29 mouse cellular contexts compared by ENCODE assay signal in genomic region chr17:12910391-12910790, GRCm38 (mm10). TPM values are rescaled to one million over a fixed set of nuclear protein-coding genes. Genes with fewer than 3 reads are reported as not detected.
A peak's percentile ranks its signal among the peaks of the same experiment; 100 is the strongest.
DNase-seq lines count a peak whose midpoint lies in the region; ATAC-seq and TF ChIP-seq lines count a peak whose summit lies in the region.
"Had no signal": no experiment of that assay in that cellular context is flagged by ENCODE, and none has a peak within 500 bp of the region (broad histone marks: within the 10 kb centered on the region; RNA-seq: fewer than 3 reads in every experiment).

No protein-coding gene starts in this region.

- no peak for TF ChIP-seq EP300 in CH12.LX (IDR thresholded peaks at IDR 0.05; ENCODE audit: low read length)
- TF ChIP-seq EP300 in ES-Bruce4 (IDR thresholded peaks at IDR 0.05; ENCODE audit: insufficient read depth, low read depth, low read length) = no peak
- no peak for TF ChIP-seq EP300 in MEL (IDR thresholded peaks at IDR 0.05; ENCODE audit: low read depth in 1 of 2, low read length in 2 of 2)

- ATAC-seq in midbrain, embryonic 11.5 days (ENCODE audit: low FRiP score) = no peak
- ATAC-seq in midbrain, embryonic 16.5 days = no peak
- ATAC-seq: CD4-positive, CD25-positive, alpha-beta regulatory T cell, adult 4 months; forebrain, embryonic 14.5 days; forebrain, embryonic 16.5 days had no signal

- DNase-seq in midbrain, embryonic 11.5 days (ENCODE audit: low spot score, missing footprints) = peak; percentile 31
- no peak for DNase-seq in CH12.LX (ENCODE audit: extremely low read depth)
- DNase-seq in MEL (ENCODE audit: low read depth, low spot score) = no peak
- DNase-seq in kidney, postnatal 4 days = no peak
- no peak for DNase-seq in right cerebral cortex, postnatal 14 days
- DNase-seq: adrenal gland, postnatal 10 days; B cell, adult 2 months; cerebellum, adult 11 months; cerebellum, adult 18-20 months; cerebellum, adult 8-10 months; cerebellum, adult 9-11 months; cerebellum, postnatal 14 days; cerebellum, postnatal 36 days; embryo, embryonic 11 days had no signal

- peaks cover 14% of the 10 kb centered on the region; the same call in 1 of the 2 replicates for H3K36me3 ChIP-seq in midbrain, embryonic 11.5 days (ENCODE audit: control insufficient read depth, insufficient read depth, low read length)
- peaks cover 19% of the 10 kb centered on the region for H3K36me3 ChIP-seq in midbrain, embryonic 16.5 days (ENCODE audit: control insufficient read depth, insufficient read depth, low read length)
- H3K36me3 ChIP-seq in CH12.LX (replicated peaks in 1 of 2; ENCODE audit: control insufficient read depth in 1 of 2, insufficient read depth in 1 of 2, low read length in 1 of 2) = peaks cover 30 to 59% of the 10 kb centered on the region in 2 experiments
- peaks cover 27% of the 10 kb centered on the region for H3K36me3 ChIP-seq in ES-Bruce4 (ENCODE audit: control insufficient read depth, insufficient read depth, low read length, poor library complexity, severe bottlenecking)
- H3K36me3 ChIP-seq in MEL (ENCODE audit: control insufficient read depth in 1 of 2, insufficient read depth in 2 of 2, low read length in 2 of 2) = peaks cover 5 to 10% of the 10 kb centered on the region in 2 experiments; a peak in 3 of 4 replicates

- H3K4me1 ChIP-seq in midbrain, embryonic 11.5 days (ENCODE audit: control insufficient read depth, insufficient read depth, low read length) = peaks cover 4% of the 10 kb centered on the region; the same call in 1 of the 2 replicates
- H3K4me1 ChIP-seq in midbrain, embryonic 16.5 days (ENCODE audit: control insufficient read depth, insufficient read depth, low read length) = peaks cover 8% of the 10 kb centered on the region
- peaks cover 0 to 21% of the 10 kb centered on the region in 2 experiments; a peak in 2 of 4 replicates for H3K4me1 ChIP-seq in CH12.LX (ENCODE audit: control insufficient read depth in 1 of 2, insufficient read depth in 2 of 2)
- H3K4me1 ChIP-seq in ES-Bruce4 (ENCODE audit: control insufficient read depth, insufficient read depth, low read length) = no peaks in the 10 kb centered on the region
- 0 out of 4 replicates have a peak, but pooled peaks cover 0 to 3% of the 10 kb centered on the region in 2 experiments for H3K4me1 ChIP-seq in MEL (ENCODE audit: control insufficient read depth in 1 of 2, insufficient read depth in 2 of 2, low read length in 2 of 2)
- H3K4me1 ChIP-seq: embryonic facial prominence, embryonic 15.5 days had no signal

- no peak overlapping the region for H3K4me3 ChIP-seq in midbrain, embryonic 11.5 days (ENCODE audit: low read depth, low read length)
- H3K4me3 ChIP-seq in midbrain, embryonic 16.5 days (ENCODE audit: low read depth, low read length) = no peak overlapping the region
- H3K4me3 ChIP-seq in CH12.LX (replicated peaks in 1 of 3; ENCODE audit: low read depth in 2 of 3, low read length in 2 of 3, poor library complexity in 1 of 3) = no peak overlapping the region
- no peak overlapping the region; the same call in 1 of the 2 replicates for H3K4me3 ChIP-seq in ES-Bruce4 (ENCODE audit: low read depth, low read length)
- H3K4me3 ChIP-seq in MEL (ENCODE audit: control insufficient read depth in 1 of 2, insufficient read depth in 1 of 2, low read depth in 2 of 2, low read length in 2 of 2) = no peak overlapping the region
- H3K4me3 ChIP-seq: embryonic facial prominence, embryonic 13.5 days; embryonic facial prominence, embryonic 15.5 days; erythroblast, embryonic 14.5 days; forebrain, embryonic 10.5 days; forebrain, embryonic 12.5 days had no signal

- H3K9me3 ChIP-seq in midbrain, embryonic 11.5 days (ENCODE audit: control insufficient read depth, low read length) = no peaks in the 10 kb centered on the region
- H3K9me3 ChIP-seq in midbrain, embryonic 16.5 days (replicated peaks; ENCODE audit: control insufficient read depth, low read length, poor library complexity, severe bottlenecking) = no peaks in the 10 kb centered on the region
- H3K9me3 ChIP-seq in CH12.LX (replicated peaks; ENCODE audit: low read length) (no peaks in the 10 kb centered on the region), ES-Bruce4 (replicated peaks; ENCODE audit: control insufficient read depth, insufficient read depth, low read length, poor library complexity, severe bottlenecking) (no peaks in the 10 kb centered on the region), MEL (replicated peaks; ENCODE audit: insufficient read depth, low read length) (no peaks in the 10 kb centered on the region)
- H3K9me3 ChIP-seq: embryonic facial prominence, embryonic 13.5 days; embryonic facial prominence, embryonic 15.5 days; forebrain, embryonic 10.5 days; forebrain, embryonic 12.5 days; G1E had no signal

- H3K79me2 ChIP-seq in CH12.LX (replicated peaks; ENCODE audit: control insufficient read depth, extremely low read depth, insufficient read depth, poor library complexity, severe bottlenecking) = peaks cover 24% of the 10 kb centered on the region
- peaks cover 14% of the 10 kb centered on the region for H3K79me2 ChIP-seq in MEL (ENCODE audit: control insufficient read depth, insufficient read depth, low read length, poor library complexity)

- TF ChIP-seq CTCF in CH12.LX (conservative IDR thresholded peaks at IDR 0.05 in 1 of 2, IDR thresholded peaks at IDR 0.05 in 1 of 2; ENCODE audit: low read depth in 2 of 2, low read length in 2 of 2) (no peak), ES-Bruce4 (IDR thresholded peaks at IDR 0.05; ENCODE audit: low read depth, low read length) (no peak), MEL (IDR thresholded peaks at IDR 0.05 in 2 of 3, conservative IDR thresholded peaks at IDR 0.05 in 1 of 3; ENCODE audit: control insufficient read depth in 1 of 3, insufficient read depth in 1 of 3, low read depth in 2 of 3, low read length in 3 of 3, poor library complexity in 1 of 3, severe bottlenecking in 1 of 3) (no peak)

- H3K27ac ChIP-seq in midbrain, embryonic 11.5 days (ENCODE audit: low read depth, low read length) = no peak overlapping the region
- H3K27ac ChIP-seq in midbrain, embryonic 16.5 days (ENCODE audit: low read length) = no peak overlapping the region
- H3K27ac ChIP-seq in CH12.LX (ENCODE audit: insufficient read depth, low read depth) (no peak overlapping the region), ES-Bruce4 (ENCODE audit: insufficient read depth, low read length) (no peak overlapping the region), MEL (ENCODE audit: control insufficient read depth, low read depth, low read length) (no peak overlapping the region)
- H3K27ac ChIP-seq: embryonic facial prominence, embryonic 13.5 days; embryonic facial prominence, embryonic 15.5 days; forebrain, embryonic 10.5 days; forebrain, embryonic 12.5 days had no signal

- 86% methylated on average over 8 of the region's 8 CpGs for WGBS in midbrain, embryonic 11.5 days
- WGBS in midbrain, embryonic 16.5 days = 88% methylated on average over 8 of the region's 8 CpGs

- TF ChIP-seq RAD21 in CH12.LX (IDR thresholded peaks at IDR 0.05; ENCODE audit: low read depth, low read length) = no peak
- no peak for TF ChIP-seq RAD21 in MEL (IDR thresholded peaks at IDR 0.05; ENCODE audit: low read depth, low read length)

- dilution Hi-C loops in CH12.LX (cut with MboI; ENCODE audit: extremely low pct_ligation_motif_present, extremely low pct_unique_long_range_greater_than_20kb, low sequenced_read_pairs) = no loop called here

- in situ Hi-C loops in CH12.LX (cut with MboI; ENCODE audit: low pct_ligation_motif_present, low pct_unique_long_range_greater_than_20kb, low sequenced_read_pairs) = no loop called here

- no peaks in the 10 kb centered on the region for H3K27me3 ChIP-seq in midbrain, embryonic 11.5 days (ENCODE audit: control insufficient read depth, insufficient read depth, low read length)
- no peaks in the 10 kb centered on the region for H3K27me3 ChIP-seq in midbrain, embryonic 16.5 days (ENCODE audit: control insufficient read depth, insufficient read depth, low read depth, low read length)
- H3K27me3 ChIP-seq in CH12.LX (replicated peaks) (no peaks in the 10 kb centered on the region), ES-Bruce4 (ENCODE audit: control insufficient read depth, insufficient read depth, low read length, poor library complexity, severe bottlenecking) (no peaks in the 10 kb centered on the region), MEL (ENCODE audit: control insufficient read depth in 1 of 2, insufficient read depth in 2 of 2, low read length in 2 of 2) (no peaks in the 10 kb centered on the region)
- H3K27me3 ChIP-seq: embryonic facial prominence, embryonic 13.5 days; embryonic facial prominence, embryonic 15.5 days; forebrain, embryonic 12.5 days had no signal

- TF ChIP-seq POLR2A in CH12.LX (IDR thresholded peaks at IDR 0.05; ENCODE audit: low read depth, low read length) = no peak
- TF ChIP-seq POLR2A in ES-Bruce4 (IDR thresholded peaks at IDR 0.05; ENCODE audit: insufficient read depth, low read length) = no peak
- no peak for TF ChIP-seq POLR2A in MEL (IDR thresholded peaks at IDR 0.05; ENCODE audit: control insufficient read depth in 1 of 2, insufficient read depth in 1 of 2, low read depth in 1 of 2, low read length in 2 of 2, poor library complexity in 1 of 2)

- no peak overlapping the region for H3K9ac ChIP-seq in midbrain, embryonic 11.5 days (ENCODE audit: low read length)
- H3K9ac ChIP-seq in midbrain, embryonic 16.5 days (ENCODE audit: low read depth, low read length) = no peak overlapping the region
- H3K9ac ChIP-seq in CH12.LX (ENCODE audit: insufficient read depth, low read depth) (no peak overlapping the region), ES-Bruce4 (ENCODE audit: low read depth, poor library complexity, severe bottlenecking) (peak overlapping the region; percentile 34; the same call in 1 of the 2 replicates), MEL (ENCODE audit: control insufficient read depth, low read depth, low read length, poor library complexity, severe bottlenecking) (no peak overlapping the region)
- H3K9ac ChIP-seq: embryonic facial prominence, embryonic 13.5 days; embryonic facial prominence, embryonic 15.5 days; forebrain, embryonic 12.5 days had no signal

- no peak overlapping the region for H3K4me2 ChIP-seq in midbrain, embryonic 11.5 days
- no peak overlapping the region for H3K4me2 ChIP-seq in midbrain, embryonic 16.5 days (ENCODE audit: low read length)
- no peak overlapping the region for H3K4me2 ChIP-seq in CH12.LX (ENCODE audit: insufficient read depth, low read depth, poor library complexity, severe bottlenecking)
- H3K4me2 ChIP-seq: embryonic facial prominence, embryonic 13.5 days; embryonic facial prominence, embryonic 15.5 days; forebrain, embryonic 12.5 days had no signal

RNA-seq across cellular contexts. Expression of gene Pnldc1, which starts 0.4 kb away (rescaled TPM):
- polyA plus RNA-seq in midbrain, embryonic 11.5 days (2014; fragmentation: Nextera tagmentation; extraction: Ambion mirVana) = 1.1 and 1.2 TPM in 2 replicates
- 0.75 and 1.7 TPM in 2 replicates for polyA plus RNA-seq in midbrain, embryonic 16.5 days (2015; fragmentation: Nextera tagmentation; extraction: Ambion mirVana)
- total RNA-seq in CH12.LX (2012; rRNA removed) (0.25 and 0.84 TPM in 2 replicates), CH12.LX (2014; rRNA removed) (0.11 and 0.19 TPM in 2 replicates), MEL (2012; rRNA removed) (0.36 and 0.54 TPM in 2 replicates)
- polyA plus RNA-seq in CH12.LX (2012; ENCODE audit: insufficient read length, low read depth) (0.90 and 1.2 TPM in 2 replicates), ES-Bruce4 (2011; ENCODE audit: insufficient read depth, insufficient read length, low read depth, missing spikeins) (31.8 and 33.5 TPM in 2 replicates), MEL (2012; ENCODE audit: insufficient read depth in 1 of 2, insufficient read length in 2 of 2, low read depth in 1 of 2, low replicate concordance in 2 of 2, missing spikeins in 1 of 2) (1 to 10 TPM in 1 of 2 experiments, not detected in 1; 1.1 TPM)
- total RNA-seq: common myeloid progenitor, adult 5-6 weeks had no signal
- polyA plus RNA-seq: G1E had no signal

RNA-seq across cellular contexts. Expression of gene Tcp1, which starts 5.1 kb away (rescaled TPM):
- polyA plus RNA-seq in midbrain, embryonic 11.5 days (2014; fragmentation: Nextera tagmentation; extraction: Ambion mirVana) = 542 and 583 TPM in 2 replicates
- 347 and 381 TPM in 2 replicates for polyA plus RNA-seq in midbrain, embryonic 16.5 days (2015; fragmentation: Nextera tagmentation; extraction: Ambion mirVana)
- total RNA-seq in CH12.LX (2012; rRNA removed) (540 and 569 TPM in 2 replicates), CH12.LX (2014; rRNA removed) (951 and 1,060 TPM in 2 replicates), MEL (2012; rRNA removed) (570 and 598 TPM in 2 replicates)
- polyA plus RNA-seq in CH12.LX (2012; ENCODE audit: insufficient read length, low read depth) (560 and 726 TPM in 2 replicates), ES-Bruce4 (2011; ENCODE audit: insufficient read depth, insufficient read length, low read depth, missing spikeins) (618 and 673 TPM in 2 replicates), MEL (2012; ENCODE audit: insufficient read depth in 1 of 2, insufficient read length in 2 of 2, low read depth in 1 of 2, low replicate concordance in 2 of 2, missing spikeins in 1 of 2) (1,000 to 10,000 TPM in 1 of 2 experiments, 100 to 1,000 TPM in 1; 485 to 1,425 TPM)

RNA-seq across cellular contexts. Expression of gene Mrpl18, which starts 5.8 kb away (rescaled TPM):
- 172 and 176 TPM in 2 replicates for polyA plus RNA-seq in midbrain, embryonic 11.5 days (2014; fragmentation: Nextera tagmentation; extraction: Ambion mirVana)
- 117 and 122 TPM in 2 replicates for polyA plus RNA-seq in midbrain, embryonic 16.5 days (2015; fragmentation: Nextera tagmentation; extraction: Ambion mirVana)
- 132 and 184 TPM in 2 replicates for total RNA-seq in CH12.LX (2012; rRNA removed)
- total RNA-seq in CH12.LX (2014; rRNA removed) = 197 and 223 TPM in 2 replicates
- 150 and 153 TPM in 2 replicates for polyA plus RNA-seq in CH12.LX (2012; ENCODE audit: insufficient read length, low read depth)
- 63.7 and 71.6 TPM in 2 replicates for polyA plus RNA-seq in ES-Bruce4 (2011; ENCODE audit: insufficient read depth, insufficient read length, low read depth, missing spikeins)
- 238 and 257 TPM in 2 replicates for total RNA-seq in MEL (2012; rRNA removed)
- 100 to 1,000 TPM in 1 of 2 experiments, not detected in 1; 202 TPM for polyA plus RNA-seq in MEL (2012; ENCODE audit: insufficient read depth in 1 of 2, insufficient read length in 2 of 2, low read depth in 1 of 2, low replicate concordance in 2 of 2, missing spikeins in 1 of 2)

RNA-seq across cellular contexts. Expression of gene Acat3, which starts 30.0 kb away (rescaled TPM):
- 0.93 and 1.4 TPM in 2 replicates for polyA plus RNA-seq in midbrain, embryonic 11.5 days (2014; fragmentation: Nextera tagmentation; extraction: Ambion mirVana)
- 0.76 and 1.4 TPM in 2 replicates for polyA plus RNA-seq in midbrain, embryonic 16.5 days (2015; fragmentation: Nextera tagmentation; extraction: Ambion mirVana)
- 12.7 and 14.7 TPM in 2 replicates for total RNA-seq in CH12.LX (2012; rRNA removed)
- 0.31 and 1.4 TPM in 2 replicates for total RNA-seq in CH12.LX (2014; rRNA removed)
- 0.77 and 1.00 TPM in 2 replicates for polyA plus RNA-seq in CH12.LX (2012; ENCODE audit: insufficient read length, low read depth)
- 0.90 TPM in 1 of 2 replicates, not detected in the other for polyA plus RNA-seq in ES-Bruce4 (2011; ENCODE audit: insufficient read depth, insufficient read length, low read depth, missing spikeins)
- total RNA-seq in MEL (2012; rRNA removed) = 13.6 and 14.6 TPM in 2 replicates
- polyA plus RNA-seq in MEL (2012; ENCODE audit: insufficient read depth in 1 of 2, insufficient read length in 2 of 2, low read depth in 1 of 2, low replicate concordance in 2 of 2, missing spikeins in 1 of 2) = 1 to 10 TPM in 1 of 2 experiments, not detected in 1; 1.0 TPM

RNA-seq across cellular contexts. Expression of gene Mrgprh, which starts 34.6 kb away (rescaled TPM):
- not detected in 2 replicates for polyA plus RNA-seq in midbrain, embryonic 11.5 days (2014; fragmentation: Nextera tagmentation; extraction: Ambion mirVana)
- polyA plus RNA-seq in midbrain, embryonic 16.5 days (2015; fragmentation: Nextera tagmentation; extraction: Ambion mirVana) = not detected in 2 replicates
- not detected in 2 replicates for total RNA-seq in CH12.LX (2012; rRNA removed)
- total RNA-seq in CH12.LX (2014; rRNA removed) = not detected in 2 replicates
- polyA plus RNA-seq in CH12.LX (2012; ENCODE audit: insufficient read length, low read depth) = not detected in 2 replicates
- not detected in 2 replicates for polyA plus RNA-seq in ES-Bruce4 (2011; ENCODE audit: insufficient read depth, insufficient read length, low read depth, missing spikeins)
- total RNA-seq in MEL (2012; rRNA removed) = not detected in 2 replicates
- polyA plus RNA-seq in MEL (2012; ENCODE audit: insufficient read depth in 1 of 2, insufficient read length in 2 of 2, low read depth in 1 of 2, low replicate concordance in 2 of 2, missing spikeins in 1 of 2) = not detected
- total RNA-seq: adrenal gland, postnatal 25 days; common myeloid progenitor, adult 5-6 weeks had no signal
- polyA plus RNA-seq: adrenal gland, adult 2 months; CD4-positive, CD25-positive, alpha-beta regulatory T cell, adult 4 months; embryonic facial prominence, embryonic 11.5 days; embryonic facial prominence, embryonic 13.5 days; erythroblast, embryonic 14.5 days; forebrain, embryonic 10.5 days; forebrain, embryonic 12.5 days; forebrain, embryonic 14.5 days; forebrain, embryonic 16.5 days; G1E had no signal

Comparison
In these comparisons a context has a peak if more than half of its experiments do, and no peak if none do; other contexts are left out.
1. RNA of gene Pnldc1, which starts 0.4 kb away (polyA plus RNA-seq): 31.8 to 33.5 TPM in ES-Bruce4; 1.1 to 1.2 TPM in midbrain, embryonic 11.5 days, 1.1 TPM in MEL, 0.90 to 1.2 TPM in CH12.LX and 0.75 to 1.7 TPM in midbrain, embryonic 16.5 days; every median in the first group is over 10 times any median in the second.